Mouse (Mus musculus) heart, embryonic 14.5 days (tissue): Measurements from ENCODE around the gene Eif3k. TPM values are rescaled to one million over a fixed set of nuclear protein-coding genes. Genes with fewer than 3 reads are reported as not detected.
A peak's percentile ranks its signal among the peaks of the same experiment; 100 is the strongest.

Experiments
- ATAC-seq: fragments of 200-750 bp; cut with Nextera tagmentation; 2 replicates; pipeline ENCODE4 v1.8.0; 2017; ENCODE audit warnings: low read depth, moderate TSS enrichment; ENCODE audit not compliant: insufficient number of reproducible peaks, insufficient read depth, low FRiP score
- H3K27ac ChIP-seq, 2 experiments: fragments of 200-500 bp in 1 of 2; fragments of 300-500 bp in 1 of 2; sonication (generic) in 1 of 2; replicated peaks in 1 of 2; 2 replicates each; pipeline ENCODE4 v1.5.1; 2012 to 2014; ENCODE audit warnings: low read depth in 2 of 2, low read length in 2 of 2, control low read depth in 1 of 2, mild to moderate bottlenecking in 1 of 2, mixed read lengths in 1 of 2; ENCODE audit not compliant: control insufficient read depth in 1 of 2, insufficient read depth in 1 of 2
- H3K27me3 ChIP-seq: fragments of 300-500 bp; sonication (generic); 2 replicates; pipeline ENCODE4 v1.6.1; 2014; ENCODE audit warnings: mild to moderate bottlenecking, low read length, control low read depth; ENCODE audit not compliant: control insufficient read depth, insufficient read depth
- H3K36me3 ChIP-seq: fragments of 300-500 bp; sonication (generic); 2 replicates; pipeline ENCODE4 v1.6.1; 2014; ENCODE audit warnings: mild to moderate bottlenecking, control low read depth, low read length, mixed read lengths; ENCODE audit not compliant: control insufficient read depth, insufficient read depth
- H3K4me1 ChIP-seq, 2 experiments: fragments of 200-500 bp in 1 of 2; fragments of 300-500 bp in 1 of 2; sonication (generic) in 1 of 2; 2 replicates each; pipeline ENCODE4 v1.6.1; 2012 to 2014; ENCODE audit warnings: low read length in 2 of 2, control low read depth in 1 of 2, mixed read lengths in 1 of 2; ENCODE audit not compliant: control insufficient read depth in 2 of 2, insufficient read depth in 2 of 2
- H3K4me2 ChIP-seq: fragments of 300-500 bp; sonication (generic); 2 replicates; pipeline ENCODE4 v1.6.1; 2014; ENCODE audit warnings: mild to moderate bottlenecking, low read length
- H3K4me3 ChIP-seq, 2 experiments: fragments of 200-500 bp in 1 of 2; fragments of 300-500 bp in 1 of 2; sonication (generic) in 1 of 2; 2 replicates each; pipeline ENCODE4 v1.5.1; 2012 to 2014; ENCODE audit warnings: low read length in 2 of 2, mild to moderate bottlenecking in 2 of 2, control low read depth in 1 of 2, low read depth in 1 of 2, moderate library complexity in 1 of 2; ENCODE audit not compliant: control insufficient read depth in 1 of 2, insufficient read depth in 1 of 2
- H3K9ac ChIP-seq: fragments of 300-500 bp; sonication (generic); 2 replicates; pipeline ENCODE4 v1.6.1; 2014; ENCODE audit warnings: mild to moderate bottlenecking, low read length
- H3K9me3 ChIP-seq: fragments of 300-500 bp; sonication (generic); 2 replicates; pipeline ENCODE4 v1.6.1; 2016; ENCODE audit warnings: low read length, control low read depth; ENCODE audit not compliant: control insufficient read depth
- WGBS: fragments of 180-500 bp; shearing (Covaris S2); extraction: QIAGEN DNeasy Blood & Tissue Kit; methylation state at CpG from one replicate; pipeline ENCODE4 v1.1.7; 2014; 5-methylcytosine and 5-hydroxymethylcytosine counted together
- polyA plus RNA-seq: library from polyadenylated mRNA; unstranded; fragments of >200 nt; fragmentation: Nextera tagmentation; extraction: Ambion mirVana; gene quantifications from 2 replicates; pipeline ENCODE4 v1.2.1, GENCODE M21; 2014

Gene Eif3k
- polyA plus RNA-seq, 1 experiment from 2014 or later = 319 TPM

GRCm38 (mm10) chr7:29007224-29008101, 25.8 kb upstream of the Eif3k start:
- Histone ChIP-seq H3K9me3 (no peaks in the 10 kb centered on the region), H3K9ac (no peak overlapping the region), H3K27ac (no peak overlapping the region), H3K36me3 (no peaks in the 10 kb centered on the region), H3K4me3 (no peak overlapping the region), H3K27me3 (no peaks in the 10 kb centered on the region), H3K4me2 (no peak overlapping the region), H3K4me1 (no peaks in the 10 kb centered on the region)
- ATAC-seq = no peak
- WGBS = 67% methylated on average over 9 of the region's 9 CpGs

DNA sequence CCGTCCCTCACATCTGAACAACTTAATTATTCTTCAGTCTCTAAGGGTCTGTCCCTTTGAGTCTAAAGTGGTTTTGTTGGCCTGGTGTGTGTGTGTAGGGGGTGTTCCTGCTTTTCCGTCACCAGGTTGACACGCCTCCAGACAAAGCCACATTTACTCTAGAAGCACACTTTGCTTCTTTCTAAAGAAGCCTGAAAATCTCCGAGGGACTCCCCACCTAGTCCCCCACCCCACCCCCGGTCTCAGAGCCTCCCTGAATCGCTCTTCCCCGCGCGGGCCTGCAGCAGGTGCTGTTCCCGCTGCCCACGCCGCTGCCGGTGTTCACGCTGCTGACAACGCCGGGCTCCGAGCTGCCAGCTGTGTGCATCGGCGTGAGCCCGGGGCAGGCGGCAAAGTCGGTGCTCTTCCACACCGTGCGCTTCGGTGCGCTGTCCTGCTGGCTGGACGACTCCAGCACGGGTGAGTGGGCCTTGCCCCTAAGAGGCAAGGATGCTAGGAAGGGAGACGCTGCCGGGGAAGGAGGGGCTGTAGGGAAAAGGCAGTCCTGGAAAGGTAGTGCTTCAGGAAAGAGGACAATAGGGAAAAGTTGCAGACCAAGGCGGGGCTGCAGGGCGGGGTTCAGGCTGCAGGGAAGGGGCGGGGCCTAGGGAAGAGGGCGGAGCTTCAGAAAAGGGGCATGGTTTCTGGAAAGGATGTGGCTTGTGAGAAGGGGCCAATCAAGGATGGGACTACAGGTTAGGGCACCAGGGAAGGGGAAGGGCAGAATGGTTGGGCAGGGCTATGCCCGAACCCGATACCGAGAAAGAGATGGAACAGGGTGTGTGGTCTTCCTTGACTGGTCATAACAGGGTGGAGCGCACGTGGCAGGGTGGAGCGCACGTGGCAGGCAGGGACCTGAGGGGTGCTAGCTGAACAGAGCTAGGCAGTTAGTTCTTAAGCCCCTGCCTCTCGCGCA, 19.3 kb upstream of the Eif3k start:
- peaks cover 0 to 5% of the 10 kb centered on the region in 2 experiments; a peak in 2 of 4 replicates for H3K4me1 ChIP-seq
- 6% methylated on average over 43 of the region's 43 CpGs for WGBS
- H3K9ac ChIP-seq = peak overlapping the region; percentile 62
- peak overlapping the region; percentile 28 to 46 for H3K4me3 ChIP-seq
- no peak overlapping the region for H3K27ac ChIP-seq
- no peaks in the 10 kb centered on the region for H3K36me3 ChIP-seq
- H3K9me3 ChIP-seq = no peaks in the 10 kb centered on the region
- peak; percentile 30; the same call in 1 of the 2 replicates for ATAC-seq
- peaks cover 13% of the 10 kb centered on the region for H3K27me3 ChIP-seq
- H3K4me2 ChIP-seq = peak overlapping the region; percentile 88

DNA sequence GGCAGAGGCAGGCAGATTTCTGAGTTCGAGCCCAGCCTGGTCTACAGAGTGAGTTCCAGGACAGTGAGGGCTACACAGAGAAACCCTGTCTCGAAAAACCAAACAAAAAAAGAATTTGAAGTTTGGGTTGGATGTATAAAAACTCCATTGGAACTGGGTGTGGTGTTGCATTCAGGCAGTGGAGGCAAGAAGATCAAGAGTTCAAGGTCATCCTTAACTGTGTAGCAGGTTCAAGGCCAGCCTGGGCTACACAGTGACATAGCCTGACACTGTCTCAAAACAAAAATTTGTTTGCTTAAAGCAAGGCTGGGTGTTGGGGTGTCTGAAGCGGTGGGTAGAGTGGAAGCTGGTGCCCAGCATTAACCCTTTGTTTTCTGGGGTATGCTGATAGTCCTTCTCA, 11.7 kb upstream of the Eif3k start:
- Histone ChIP-seq H3K27me3 (no peaks in the 10 kb centered on the region), H3K9me3 (no peaks in the 10 kb centered on the region), H3K27ac (no peak overlapping the region), H3K4me3 (no peak overlapping the region), H3K9ac (no peak overlapping the region), H3K4me1 (no peaks in the 10 kb centered on the region), H3K4me2 (no peak overlapping the region), H3K36me3 (no peaks in the 10 kb centered on the region)
- 80% methylated on average over 3 of the region's 3 CpGs for WGBS
- ATAC-seq = no peak

DNA sequence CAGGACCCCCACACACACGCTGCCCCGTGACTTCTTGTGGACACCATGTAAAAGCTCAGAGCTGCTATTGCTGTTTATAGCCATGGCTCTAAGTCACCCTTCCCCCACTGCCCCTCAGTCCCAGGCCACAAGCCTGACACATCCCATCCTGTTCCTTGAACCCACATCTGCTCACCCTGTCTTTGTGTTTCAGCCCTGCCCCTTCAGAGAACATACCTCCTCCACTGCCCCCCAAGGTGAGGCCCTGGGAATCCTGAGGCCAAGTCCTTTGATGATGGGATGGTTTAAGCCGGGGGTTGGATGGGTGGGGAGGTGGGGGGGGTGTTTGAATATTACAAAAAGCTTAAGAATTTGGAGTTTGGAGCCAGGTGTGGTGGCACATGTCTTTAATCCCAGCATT, 11.3 kb upstream of the Eif3k start:
- 82% methylated on average over 3 of the region's 3 CpGs for WGBS
- Histone ChIP-seq H3K27ac (no peak overlapping the region), H3K4me1 (no peaks in the 10 kb centered on the region), H3K9me3 (no peaks in the 10 kb centered on the region), H3K36me3 (no peaks in the 10 kb centered on the region), H3K27me3 (no peaks in the 10 kb centered on the region), H3K4me3 (no peak overlapping the region), H3K4me2 (no peak overlapping the region), H3K9ac (no peak overlapping the region)
- ATAC-seq = no peak

DNA sequence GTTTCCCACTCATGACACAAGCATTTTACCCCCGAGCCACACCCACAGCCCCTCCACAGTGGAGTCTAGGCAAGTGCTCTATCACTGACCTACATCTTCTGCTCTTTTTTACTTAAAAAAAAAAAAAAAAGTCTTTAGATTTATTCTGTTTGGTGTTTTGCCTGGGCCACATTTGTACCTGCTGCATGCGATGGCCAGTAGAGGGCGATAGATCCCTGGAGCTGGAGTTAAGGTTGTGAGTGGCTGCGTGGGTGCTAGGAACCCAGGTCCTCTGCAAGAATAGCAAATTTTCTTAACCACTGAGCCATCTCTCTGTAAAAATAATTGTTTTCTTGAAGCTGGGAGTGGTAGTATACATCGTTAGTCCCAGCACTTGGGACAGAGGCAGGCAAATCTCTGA, 10.0 kb upstream of the Eif3k start:
- no peaks in the 10 kb centered on the region for H3K36me3 ChIP-seq
- no peak overlapping the region for H3K9ac ChIP-seq
- H3K27ac ChIP-seq = no peak overlapping the region
- H3K4me3 ChIP-seq = no peak overlapping the region
- no peaks in the 10 kb centered on the region for H3K4me1 ChIP-seq
- no peak for ATAC-seq
- H3K27me3 ChIP-seq = no peaks in the 10 kb centered on the region
- no peaks in the 10 kb centered on the region for H3K9me3 ChIP-seq
- no peak overlapping the region for H3K4me2 ChIP-seq
- WGBS = 62% methylated on average over 5 of the region's 5 CpGs

DNA sequence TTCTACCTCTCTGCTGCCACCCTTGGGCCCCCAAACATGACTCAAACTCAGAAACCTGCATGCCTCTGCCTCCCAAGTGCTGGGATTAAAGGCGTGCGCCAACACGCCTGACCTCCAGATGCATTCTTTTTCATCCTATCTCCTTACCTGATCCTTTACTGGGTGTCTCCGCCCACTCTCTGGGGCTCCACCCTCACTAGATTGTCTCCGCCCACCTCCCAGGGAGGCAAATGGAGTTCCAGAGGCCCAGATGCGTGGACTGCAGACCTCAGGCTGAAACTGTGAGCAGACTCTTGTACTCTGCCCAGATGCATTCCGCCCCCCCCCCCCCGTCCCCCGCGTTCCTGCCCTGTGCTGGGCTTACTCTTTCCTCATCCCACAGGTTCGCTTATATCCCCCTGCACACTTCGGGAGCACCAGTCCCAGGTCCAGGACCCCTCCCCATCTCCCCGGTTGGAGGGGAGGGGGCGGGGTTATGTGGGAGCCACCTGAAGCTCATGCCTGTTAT, 9.2 kb upstream of the Eif3k start:
- H3K4me3 ChIP-seq = no peak overlapping the region
- H3K9ac ChIP-seq = no peak overlapping the region
- no peaks in the 10 kb centered on the region for H3K4me1 ChIP-seq
- no peak overlapping the region for H3K27ac ChIP-seq
- no peaks in the 10 kb centered on the region for H3K27me3 ChIP-seq
- no peak overlapping the region for H3K4me2 ChIP-seq
- H3K9me3 ChIP-seq = no peaks in the 10 kb centered on the region
- no peak for ATAC-seq
- WGBS = 44% methylated on average over 13 of the region's 14 CpGs
- H3K36me3 ChIP-seq = no peaks in the 10 kb centered on the region

GRCm38 (mm10) chr7:28985207-28985606, 3.5 kb upstream of the Eif3k start:
- no peak for ATAC-seq

More at GRCm38 (mm10) chr7:28985207-28985606, 3.5 kb upstream of the Eif3k start:
- H3K9me3 ChIP-seq = no peaks in the 10 kb centered on the region
- no peak overlapping the region for H3K27ac ChIP-seq
- H3K9ac ChIP-seq = no peak overlapping the region
- H3K36me3 ChIP-seq = peaks cover 2% of the 10 kb centered on the region; the same call in 1 of the 2 replicates
- H3K4me2 ChIP-seq = no peak overlapping the region
- H3K4me3 ChIP-seq = no peak overlapping the region
- H3K4me1 ChIP-seq = peaks cover 14% of the 10 kb centered on the region in 2 experiments
- 64% methylated on average over 7 of the region's 7 CpGs for WGBS
- no peaks in the 10 kb centered on the region for H3K27me3 ChIP-seq
